Mouse (Mus musculus) heart, adult 8-10 months (tissue): ENCODE measurements around the gene Got2. TPM values are rescaled to one million over a fixed set of nuclear protein-coding genes. Genes with fewer than 3 reads are reported as not detected.

Source experiments
- DNase-seq: peaks from one replicate; pipeline ENCODE4 v3.0.0; 2022; ENCODE audit warnings: low spot score
- total RNA-seq, 4 experiments: library from RNA; stranded (reverse); gene quantifications; 2 replicates each; pipeline ENCODE4 v1.2.4; 2022

Got2 gene
- 100 to 1,000 TPM; 775 to 831 (median 786) TPM for total RNA-seq

DNA sequence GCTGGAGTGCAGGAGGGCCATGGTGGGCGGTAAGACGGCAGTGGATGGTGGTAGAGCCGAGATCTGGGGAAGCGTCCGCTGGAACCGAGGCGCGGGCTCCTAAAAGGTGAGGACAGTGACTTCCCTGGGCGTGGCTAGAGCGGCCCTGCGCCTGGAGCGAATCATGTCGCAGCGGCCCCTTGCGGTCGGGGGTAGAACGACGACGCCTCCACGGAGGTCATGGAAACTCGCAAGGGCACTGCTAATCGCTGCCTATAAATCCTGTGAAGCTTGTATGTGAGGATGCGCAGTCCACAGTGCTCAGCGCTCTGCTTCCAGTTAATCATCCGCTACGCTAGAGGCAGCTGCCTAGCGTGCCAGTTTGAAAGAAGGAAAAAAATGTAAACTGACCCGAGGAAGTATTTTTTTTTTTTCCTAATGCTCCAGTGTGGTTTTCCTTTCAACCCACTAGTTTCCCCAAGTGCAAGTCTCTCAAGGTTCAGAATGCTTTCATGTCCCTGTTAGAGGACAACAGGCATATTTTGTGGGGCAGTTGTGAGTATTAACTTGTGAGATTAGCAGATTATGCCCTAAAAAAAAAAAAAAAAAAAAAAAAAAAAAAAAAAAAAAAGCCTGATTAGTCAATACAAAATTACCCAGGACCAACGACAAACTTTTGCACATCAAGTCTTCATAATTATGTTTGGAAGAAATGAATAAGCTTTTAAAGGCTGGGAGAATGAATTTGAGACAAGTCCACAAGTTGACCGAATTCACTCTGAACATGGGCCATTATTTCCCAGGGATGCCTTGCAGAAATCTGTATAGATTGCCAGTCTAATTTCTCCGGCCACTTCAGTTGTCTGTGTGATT lies at the start of gene Got2:
Got2 (minus strand) TSS at position 263 of the 852 bp plus-strand sequence.
- peak; percentile 88 for DNase-seq

DNA sequence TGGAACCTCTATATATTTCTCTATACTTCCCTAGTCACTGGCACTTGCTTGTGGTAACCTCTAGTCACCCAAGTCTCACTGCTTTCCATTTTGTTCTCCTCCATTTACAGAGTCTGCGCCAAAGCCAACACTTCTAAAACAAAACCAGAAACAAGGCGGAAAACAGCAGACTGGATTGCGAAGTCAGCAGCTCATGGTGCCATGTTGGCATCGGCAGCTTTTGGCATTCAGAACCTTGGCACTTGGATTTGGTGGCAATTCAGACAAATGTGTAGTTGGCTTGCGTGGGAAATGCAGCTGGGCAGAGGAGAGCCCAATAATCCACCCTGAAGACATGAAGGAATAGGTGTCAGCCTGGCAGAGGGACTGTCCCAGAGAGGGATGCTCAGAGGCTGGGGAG lies 44.5 kb upstream of the Got2 start:
- no peak for DNase-seq

DNA sequence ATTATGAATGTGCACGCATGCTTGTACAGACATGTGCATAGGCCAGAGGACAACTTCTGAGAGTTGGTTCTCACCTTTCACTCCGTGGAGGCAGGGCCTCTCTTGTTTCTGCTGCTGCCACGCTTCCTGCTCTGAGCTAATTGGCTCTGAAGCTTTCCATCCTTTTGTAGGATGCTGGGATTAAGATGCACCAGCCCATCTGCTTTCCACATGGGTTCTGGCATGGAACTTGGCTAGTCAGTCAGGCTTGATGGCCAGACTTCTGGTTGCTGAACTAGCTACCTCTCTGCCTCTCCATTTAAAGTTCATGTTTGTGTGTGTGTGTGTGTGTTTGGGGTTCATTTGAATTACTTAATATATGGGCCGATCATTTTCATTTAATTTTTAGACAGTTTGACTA lies 41.5 kb upstream of the Got2 start:
- DNase-seq: no peak

DNA sequence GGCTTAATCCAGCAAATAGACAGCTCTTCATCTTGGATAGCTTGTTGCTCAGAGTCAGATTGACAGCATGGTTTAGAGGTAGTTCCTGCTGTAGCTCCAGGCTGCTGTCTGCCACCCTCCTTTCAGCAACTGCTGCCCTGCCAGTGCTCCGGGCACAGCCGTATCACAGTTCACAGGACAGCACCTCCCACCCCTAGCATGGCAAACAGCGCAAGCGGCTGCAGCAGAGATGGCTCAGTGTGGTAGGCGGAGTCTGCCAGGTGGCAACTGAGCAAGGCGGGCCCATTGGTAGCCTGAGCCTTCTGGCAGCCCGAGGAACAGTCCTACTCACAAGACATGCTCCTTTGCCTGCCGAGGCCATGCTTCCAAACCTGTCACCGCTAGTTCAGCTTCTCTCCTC lies 27.8 kb upstream of the Got2 start:
- no peak for DNase-seq

DNA sequence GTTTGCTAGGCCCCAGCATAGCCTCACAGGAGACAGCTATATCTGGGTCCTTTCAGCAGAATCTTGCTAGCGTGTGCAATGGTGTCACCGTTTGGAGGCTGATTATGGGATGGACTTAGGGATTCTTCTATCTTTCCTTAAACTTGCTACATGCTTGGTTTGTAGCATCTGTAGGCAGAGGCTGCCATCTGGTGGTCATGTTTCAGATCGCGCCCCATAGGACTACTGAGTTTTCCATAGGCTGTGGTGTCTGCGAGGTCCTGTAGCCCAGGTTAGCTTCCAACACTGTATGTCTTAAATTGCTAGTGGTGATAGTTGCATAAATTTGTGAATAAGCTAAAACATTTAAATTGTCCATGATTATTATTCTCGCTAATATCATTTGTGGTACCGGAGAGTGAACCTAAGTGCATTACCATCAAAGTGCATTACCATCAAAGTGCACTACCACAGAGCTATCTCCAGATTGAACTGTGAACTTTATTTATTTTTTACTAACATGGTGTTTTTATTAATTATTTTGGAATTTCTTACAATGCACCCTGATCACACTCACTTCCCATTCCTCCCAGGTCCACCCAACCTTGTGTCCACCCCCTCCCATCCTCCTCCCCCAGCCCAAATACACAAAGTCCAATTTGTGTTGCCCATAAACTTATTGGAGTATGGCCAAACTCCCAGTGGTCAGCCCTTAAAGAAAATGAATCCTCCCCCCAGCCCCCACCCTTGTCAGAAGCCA lies 26.7 kb upstream of the Got2 start:
- peak; percentile 68 for DNase-seq

DNA sequence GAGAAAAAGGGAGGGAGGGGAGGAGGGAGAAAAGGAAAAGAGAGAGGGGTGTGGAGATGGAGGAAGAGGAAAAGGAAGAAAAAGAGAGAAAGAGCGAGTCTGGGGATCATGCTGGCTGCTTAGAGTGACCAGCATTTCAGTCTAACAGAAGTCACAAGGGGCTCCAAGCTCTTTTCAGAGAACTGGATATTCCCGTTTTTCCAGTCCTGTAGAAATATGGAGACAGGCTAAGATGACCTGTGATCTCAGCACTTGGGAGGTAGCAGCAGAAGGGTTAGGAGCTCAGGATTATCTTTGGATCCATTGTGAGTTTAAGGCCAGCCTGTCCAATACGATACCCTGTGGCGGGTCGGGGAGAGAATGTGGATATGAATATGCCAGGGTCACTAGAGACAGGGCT lies 22.9 kb upstream of the Got2 start:
- DNase-seq: no peak

DNA sequence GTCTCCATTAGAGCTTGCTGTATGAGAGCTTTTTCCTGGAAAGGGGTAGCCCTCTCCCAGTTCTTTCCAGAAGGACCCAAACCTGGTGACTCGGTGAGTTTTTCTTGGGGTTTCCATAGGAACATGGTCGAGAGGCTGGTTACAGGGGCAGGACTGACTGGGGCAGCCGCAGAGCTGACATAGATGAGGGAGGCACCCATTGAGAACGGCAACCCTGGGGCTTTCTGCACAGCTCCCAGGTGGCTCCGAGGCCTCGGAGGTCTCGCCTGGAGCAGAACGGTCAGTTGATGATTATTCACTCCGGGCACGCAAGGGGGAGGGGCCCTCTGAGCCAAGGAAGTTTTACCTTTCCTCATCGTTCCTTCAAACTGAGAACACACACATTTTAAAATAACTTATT lies 19.5 kb upstream of the Got2 start:
- no peak for DNase-seq

DNA sequence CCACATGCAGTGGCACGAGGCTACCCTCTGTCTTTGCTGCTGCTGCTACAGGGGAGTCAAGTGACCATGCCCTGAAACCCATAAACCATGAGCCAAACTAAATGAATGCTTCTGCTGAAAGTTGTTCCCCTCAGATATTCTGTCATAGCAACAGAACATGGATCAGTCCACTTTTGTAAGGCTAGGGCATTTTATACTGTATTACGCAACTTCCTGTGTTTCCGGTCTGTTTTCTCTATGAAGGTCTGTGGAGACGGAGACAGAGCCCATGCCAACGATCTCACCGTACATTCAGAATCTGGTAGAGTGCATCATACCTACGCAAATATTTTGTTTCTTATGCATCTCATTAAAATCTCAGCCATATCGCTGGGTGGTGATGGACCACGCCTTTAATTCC lies 18.4 kb upstream of the Got2 start:
- no peak for DNase-seq

DNA sequence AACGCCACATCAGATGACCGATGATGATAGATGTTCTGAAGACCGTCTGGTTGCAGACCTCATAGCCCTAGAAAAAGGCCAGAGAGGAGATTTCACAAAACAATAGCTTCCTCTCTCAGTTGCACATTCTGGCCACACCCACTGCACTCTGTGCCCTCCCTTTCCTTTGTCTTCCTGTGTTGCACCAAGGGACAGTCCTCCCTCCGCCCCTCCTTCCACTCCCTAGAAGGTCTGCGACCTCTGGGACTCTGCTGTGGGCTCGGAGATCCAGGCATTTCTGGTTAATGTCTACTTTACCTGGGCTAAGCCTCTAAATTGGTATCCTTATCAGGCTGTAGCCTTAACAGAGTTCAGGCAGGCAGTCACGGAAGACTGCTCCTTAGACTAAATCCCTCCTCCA lies 13.5 kb upstream of the Got2 start:
- no peak for DNase-seq

DNA sequence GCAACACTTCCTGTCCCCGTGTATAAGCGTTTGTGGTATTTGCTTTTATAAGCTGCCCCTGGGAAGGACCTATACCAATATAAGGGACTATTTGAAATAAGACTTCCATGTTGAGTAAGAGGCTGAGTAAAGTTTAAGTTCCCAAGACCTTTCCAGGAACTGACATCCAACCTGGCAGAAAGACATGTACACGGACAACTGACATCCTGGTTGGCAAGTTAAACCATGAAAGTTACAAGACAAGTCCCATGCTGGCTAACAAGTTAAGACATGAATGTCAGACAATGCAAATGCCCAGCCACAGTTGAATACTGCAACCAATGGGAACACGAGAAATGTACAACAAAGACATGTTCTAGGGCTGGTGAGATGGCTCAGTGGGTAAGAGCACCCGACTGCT lies 5.4 kb upstream of the Got2 start:
- no peak for DNase-seq

DNA sequence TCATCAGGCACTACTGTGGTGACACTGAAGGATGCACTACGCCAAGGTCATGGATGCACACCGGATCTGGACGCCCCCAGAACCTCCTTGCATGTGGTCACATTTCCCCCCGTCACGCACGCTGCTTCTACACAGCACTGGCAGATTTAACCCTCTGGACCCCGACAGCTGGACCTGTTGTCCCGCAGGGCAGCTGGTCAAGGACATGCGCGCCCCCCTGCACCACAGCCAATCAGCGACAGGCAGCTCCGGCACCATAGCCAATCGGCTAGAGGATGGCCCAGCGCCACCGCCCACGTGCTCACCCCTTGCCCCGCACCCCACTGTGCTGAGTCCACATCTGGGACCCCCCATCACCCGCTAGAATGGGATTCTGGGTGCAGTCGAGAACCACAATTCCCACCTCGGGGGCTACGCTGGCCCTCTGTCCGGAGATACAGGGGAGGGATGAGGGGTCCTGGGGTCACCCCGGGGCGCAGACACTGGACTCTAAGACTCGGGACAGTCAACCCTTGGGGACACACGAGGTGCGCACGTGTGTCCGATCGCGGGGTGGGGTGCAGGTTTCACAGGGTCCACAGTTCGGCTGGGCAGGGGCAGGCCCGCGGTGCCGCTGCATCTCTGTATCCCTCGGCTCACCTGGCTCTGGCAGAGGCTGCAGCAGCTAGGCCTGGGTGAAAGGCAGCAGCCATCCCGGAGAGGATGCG lies 616 bp downstream of the Got2 start:
- DNase-seq: peak; percentile 88

DNA sequence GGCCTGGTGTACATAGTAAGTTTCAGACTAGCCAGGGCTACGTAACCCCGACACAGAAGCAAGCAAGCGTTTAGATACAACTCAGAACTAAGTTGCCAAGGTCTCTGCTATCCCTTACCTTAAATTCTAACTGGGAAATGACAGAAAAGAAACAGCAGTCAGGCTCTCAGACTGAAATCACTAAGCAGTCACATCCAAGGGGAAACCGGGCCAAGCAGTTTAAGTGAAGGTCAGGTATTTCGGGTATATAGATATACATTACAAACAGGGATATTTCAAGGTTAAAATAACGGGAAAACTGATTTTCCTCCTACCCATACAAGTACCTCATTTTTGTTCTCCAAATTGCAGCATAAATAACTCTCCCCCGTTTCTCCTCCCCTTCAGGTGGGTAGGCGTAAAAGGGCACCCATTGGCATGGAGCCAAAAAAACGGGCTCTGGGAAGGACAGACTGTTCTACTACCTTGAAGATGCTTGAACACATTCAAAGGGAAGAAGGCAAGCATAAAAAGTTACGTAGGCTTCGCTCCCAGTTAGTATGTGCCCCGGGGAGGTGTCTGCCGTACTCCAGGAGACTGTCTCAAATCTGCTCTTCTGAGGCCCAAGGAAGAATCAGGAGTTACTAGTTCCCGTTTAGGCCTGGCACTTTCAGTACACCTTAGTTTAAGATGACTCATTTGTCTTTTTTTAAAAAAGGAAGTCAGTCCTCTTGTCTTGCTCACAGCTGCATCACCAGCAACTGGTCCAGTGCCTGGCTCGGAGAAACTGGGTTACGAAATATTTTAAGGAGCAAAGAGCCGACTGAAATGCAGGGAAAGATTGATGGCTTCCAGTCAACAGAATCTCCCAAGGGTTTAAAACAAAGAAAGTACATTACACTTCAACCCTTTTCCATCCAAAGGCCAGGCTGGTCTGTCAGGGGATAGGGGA lies 1.4 kb downstream of the Got2 start:
- DNase-seq: peak; percentile 55

DNA sequence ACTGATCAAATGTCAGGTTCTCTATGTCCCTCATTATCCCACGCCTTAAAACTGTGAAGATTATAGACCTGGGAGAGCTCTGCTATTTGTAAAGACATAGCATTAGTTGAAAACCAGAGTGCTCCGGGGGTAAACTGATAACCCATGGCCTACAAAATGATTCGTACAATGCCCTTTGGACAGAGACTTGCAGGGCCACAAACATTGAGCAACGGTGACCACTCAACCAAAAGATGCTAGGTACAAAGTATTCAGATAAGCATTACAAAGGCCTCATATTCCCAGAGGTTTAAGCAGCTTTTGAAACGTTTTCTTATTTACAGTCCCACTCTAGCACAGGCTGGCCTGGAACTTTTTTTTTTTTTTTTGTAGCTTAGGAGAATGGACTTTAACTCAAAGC lies 2.4 kb downstream of the Got2 start:
- DNase-seq: no peak

DNA sequence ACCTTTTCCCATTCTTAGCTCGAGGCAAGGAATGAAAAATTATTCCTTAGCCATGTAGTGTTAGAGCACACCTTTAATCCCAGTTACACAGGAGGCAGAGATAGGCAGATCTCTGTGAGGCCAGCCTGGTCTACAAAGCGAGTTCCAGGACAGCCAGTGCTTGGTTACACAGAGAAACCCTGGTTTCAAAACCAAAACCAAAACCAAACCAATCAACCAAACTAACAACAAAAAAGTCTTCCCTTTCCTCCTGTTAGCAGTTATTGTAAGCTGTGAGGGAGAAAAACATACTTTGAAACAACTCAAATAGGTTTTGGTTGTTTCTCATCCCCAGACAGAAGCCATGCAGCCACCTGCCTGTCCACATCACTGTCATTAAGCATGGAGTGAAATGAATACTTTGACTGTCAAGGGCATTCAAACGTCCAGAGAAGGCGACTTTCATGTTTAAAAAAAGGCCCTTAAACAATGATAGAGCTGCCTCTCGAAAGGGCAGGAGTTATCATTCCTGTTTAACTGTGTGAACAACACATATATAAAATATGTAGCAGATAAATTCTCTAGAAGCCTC lies 3.0 kb downstream of the Got2 start:
- no peak for DNase-seq

DNA sequence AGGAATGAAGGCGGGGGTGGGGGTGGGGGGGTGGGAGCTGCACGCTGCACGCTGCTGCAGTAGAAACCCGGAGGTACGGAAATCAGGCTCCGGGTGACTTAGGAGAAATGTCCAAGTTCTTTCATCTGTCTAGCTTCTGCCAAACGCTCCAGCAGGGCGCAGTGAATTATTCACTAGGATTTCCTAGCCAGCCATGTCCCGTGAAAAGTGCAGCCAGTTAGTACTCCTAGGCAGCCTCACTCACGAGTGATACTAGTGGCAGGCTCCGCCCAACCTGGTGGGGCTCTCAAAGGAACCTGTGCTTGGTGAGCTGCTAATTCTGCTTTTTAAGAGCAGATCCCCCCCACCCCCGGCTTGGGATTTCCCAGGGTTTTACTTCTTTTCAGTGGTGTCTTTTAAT lies 3.9 kb downstream of the Got2 start:
- no peak for DNase-seq

DNA sequence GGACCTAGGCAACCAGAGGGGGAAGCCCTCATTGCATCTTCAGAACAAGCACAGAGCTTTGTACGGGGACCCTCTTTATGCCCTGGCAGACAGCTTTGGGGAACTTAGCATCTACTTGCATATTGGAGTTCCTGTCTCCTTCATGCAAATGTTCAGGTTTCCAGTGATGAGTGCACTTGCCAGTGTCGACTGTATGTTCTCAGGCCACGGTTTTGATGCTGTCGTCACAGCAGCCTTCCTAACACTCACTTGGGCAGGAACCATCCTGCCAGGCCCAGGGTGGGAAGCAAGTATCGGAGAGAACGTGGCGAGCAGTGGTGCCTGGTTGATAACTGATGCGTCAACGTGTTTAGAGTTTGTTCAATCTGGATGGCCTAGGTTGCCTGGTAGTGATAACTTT lies 6.2 kb downstream of the Got2 start:
- DNase-seq: no peak

DNA sequence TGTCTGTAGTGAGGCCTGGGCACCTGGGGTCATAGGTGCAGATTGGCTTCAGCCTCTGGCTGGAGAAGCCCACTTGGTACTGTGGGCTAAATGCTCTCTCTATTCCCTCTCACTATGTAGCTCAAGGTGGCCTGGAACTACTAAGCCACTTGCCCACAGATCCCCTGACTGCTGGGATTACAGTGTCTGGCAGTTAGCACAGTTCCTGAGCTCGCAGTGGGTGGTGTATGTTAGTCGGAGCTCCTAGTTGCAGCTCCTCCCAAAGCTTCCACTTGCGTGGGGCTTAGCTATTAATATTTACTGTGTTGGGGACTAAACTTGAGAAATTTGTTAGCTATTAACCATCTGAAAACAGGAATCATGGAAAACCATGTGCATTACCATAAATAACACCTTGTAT lies 6.8 kb downstream of the Got2 start:
- DNase-seq: no peak

DNA sequence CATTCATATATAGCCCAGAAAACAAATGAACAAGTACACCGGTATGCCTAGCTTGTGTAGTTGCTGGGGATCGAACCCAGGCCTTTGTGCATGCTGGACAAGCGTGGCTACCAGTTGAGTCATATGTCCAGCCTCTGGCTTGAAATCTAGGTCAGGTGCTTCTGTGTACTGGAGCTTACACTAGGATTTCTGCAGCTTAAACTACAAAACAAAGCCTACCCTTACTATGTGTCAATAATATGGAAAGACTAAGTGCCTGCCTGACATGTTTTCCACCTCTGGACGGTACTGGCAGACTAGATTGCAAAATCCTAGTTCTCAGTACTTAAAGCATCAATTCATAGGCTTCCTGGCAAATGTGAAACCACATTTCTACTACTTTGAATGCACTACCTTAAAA lies 8.5 kb downstream of the Got2 start:
- DNase-seq: no peak

DNA sequence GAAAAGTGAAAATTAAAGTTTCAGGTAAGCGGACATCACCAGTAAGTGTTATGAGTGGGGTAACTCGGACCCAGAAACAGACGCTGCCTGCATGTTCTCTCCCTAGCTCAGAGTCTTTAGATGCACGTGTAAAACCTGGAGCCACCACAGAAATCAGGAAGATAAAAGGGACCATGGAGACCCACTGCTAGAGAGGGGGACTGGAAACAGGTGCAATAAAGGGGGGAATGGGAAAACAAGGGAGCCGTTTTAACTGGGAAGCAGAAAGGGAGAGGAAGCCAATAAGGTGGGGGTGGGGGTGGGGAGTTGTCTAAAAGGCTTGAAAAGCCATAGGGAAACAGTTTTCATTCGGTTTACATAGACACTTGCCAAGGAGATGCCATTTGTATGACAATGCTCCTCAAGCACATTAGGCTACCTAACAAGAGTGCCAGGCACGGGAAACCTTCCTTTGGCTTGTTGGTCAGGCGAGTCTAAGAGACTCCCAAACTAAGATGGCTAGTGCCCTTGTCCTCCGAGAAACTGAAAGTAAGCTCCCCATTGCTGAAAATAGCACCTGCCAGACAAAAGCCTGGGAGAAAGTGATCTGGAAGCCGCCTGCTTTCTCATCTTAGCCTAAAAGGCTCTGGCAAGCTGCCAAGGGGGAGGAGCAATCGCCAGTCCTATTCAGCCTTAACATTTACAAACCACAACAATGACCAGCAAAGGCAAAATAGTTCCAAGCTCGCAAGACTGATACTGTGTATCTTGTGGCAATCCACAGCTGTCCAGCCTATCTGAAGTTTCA lies 10.0 kb downstream of the Got2 start:
- peak; percentile 61 for DNase-seq

DNA sequence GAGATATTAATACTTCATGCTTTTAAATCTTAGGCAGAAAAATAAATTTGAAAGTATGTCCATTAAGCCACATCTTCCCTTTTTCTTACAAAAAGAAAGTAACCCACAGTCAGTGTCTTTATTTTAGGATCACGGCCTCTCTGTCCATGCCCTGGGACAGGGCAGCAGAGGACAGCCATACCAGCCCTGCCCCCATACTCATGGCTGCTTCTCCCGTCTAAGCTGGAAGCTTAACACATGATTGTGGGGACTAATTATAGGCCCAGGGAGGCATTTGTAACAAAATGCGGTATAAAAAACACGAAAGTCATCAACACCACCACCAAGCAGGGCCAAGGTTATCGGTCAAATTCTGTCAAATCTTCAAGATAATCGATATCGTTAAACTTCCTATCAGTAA lies 13.1 kb downstream of the Got2 start:
- DNase-seq: peak; percentile 37
